Mouse (Mus musculus) neural tube, embryonic 11.5 days (tissue): ENCODE measurements around the gene Eif5a. TPM values are rescaled to one million over a fixed set of nuclear protein-coding genes. Genes with fewer than 3 reads are reported as not detected.
A peak's percentile ranks its signal among the peaks of the same experiment; 100 is the strongest.

Experiments
- ATAC-seq: fragments of 200-750 bp; cut with Nextera tagmentation; 2 replicates; pipeline ENCODE4 v1.8.0; 2017; ENCODE audit warnings: moderate number of reproducible peaks, mild to moderate bottlenecking, moderate TSS enrichment, moderate library complexity; ENCODE audit not compliant: insufficient read depth, low FRiP score, low TSS enrichment
- DNase-seq: peaks from one replicate; pipeline ENCODE4 v3.0.0-alpha.2; 2015; ENCODE audit warnings: low spot score
- H3K27ac ChIP-seq: fragments of 300-500 bp; sonication (generic); 2 replicates; pipeline ENCODE4 v1.5.1; 2014; ENCODE audit warnings: low read depth, mild to moderate bottlenecking, low read length
- H3K27me3 ChIP-seq: fragments of 300-500 bp; sonication (generic); 2 replicates; pipeline ENCODE4 v1.6.1; 2014; ENCODE audit warnings: mild to moderate bottlenecking, low read length, mixed read lengths; ENCODE audit not compliant: control insufficient read depth, insufficient read depth
- H3K36me3 ChIP-seq: fragments of 300-500 bp; sonication (generic); 2 replicates; pipeline ENCODE4 v1.6.1; 2014; ENCODE audit warnings: mild to moderate bottlenecking, low read length, moderate library complexity, mixed read lengths; ENCODE audit not compliant: control insufficient read depth, insufficient read depth
- H3K4me1 ChIP-seq: fragments of 300-500 bp; sonication (generic); 2 replicates; pipeline ENCODE4 v1.6.1; 2014; ENCODE audit warnings: low read length, mixed read lengths; ENCODE audit not compliant: control insufficient read depth, insufficient read depth
- H3K4me2 ChIP-seq: fragments of 300-500 bp; sonication (generic); 2 replicates; pipeline ENCODE4 v1.6.1; 2014; ENCODE audit warnings: low read depth, mild to moderate bottlenecking, moderate library complexity
- H3K4me3 ChIP-seq: fragments of 300-500 bp; sonication (generic); 2 replicates; pipeline ENCODE4 v1.5.1; 2014; ENCODE audit warnings: low read depth, low read length
- H3K9ac ChIP-seq: fragments of 300-500 bp; sonication (generic); 2 replicates; pipeline ENCODE4 v1.6.1; 2014; ENCODE audit warnings: mild to moderate bottlenecking, low read length
- H3K9me3 ChIP-seq: fragments of 300-500 bp; sonication (generic); 2 replicates; pipeline ENCODE4 v1.6.1; 2016; ENCODE audit warnings: low read length; ENCODE audit not compliant: control insufficient read depth
- WGBS: fragments of 180-500 bp; shearing (Covaris S2); extraction: QIAGEN DNeasy Blood & Tissue Kit; methylation state at CpG from one replicate; pipeline ENCODE4 v1.1.7; 2014; 5-methylcytosine and 5-hydroxymethylcytosine counted together
- polyA plus RNA-seq: library from polyadenylated mRNA; unstranded; fragments of >200 nt; fragmentation: Nextera tagmentation; extraction: Ambion mirVana; gene quantifications from 2 replicates; pipeline ENCODE4 v1.2.1, GENCODE M21; 2014

Eif5a gene
- polyA plus RNA-seq, 1 experiment from 2014 or later: 1,926 TPM

DNA sequence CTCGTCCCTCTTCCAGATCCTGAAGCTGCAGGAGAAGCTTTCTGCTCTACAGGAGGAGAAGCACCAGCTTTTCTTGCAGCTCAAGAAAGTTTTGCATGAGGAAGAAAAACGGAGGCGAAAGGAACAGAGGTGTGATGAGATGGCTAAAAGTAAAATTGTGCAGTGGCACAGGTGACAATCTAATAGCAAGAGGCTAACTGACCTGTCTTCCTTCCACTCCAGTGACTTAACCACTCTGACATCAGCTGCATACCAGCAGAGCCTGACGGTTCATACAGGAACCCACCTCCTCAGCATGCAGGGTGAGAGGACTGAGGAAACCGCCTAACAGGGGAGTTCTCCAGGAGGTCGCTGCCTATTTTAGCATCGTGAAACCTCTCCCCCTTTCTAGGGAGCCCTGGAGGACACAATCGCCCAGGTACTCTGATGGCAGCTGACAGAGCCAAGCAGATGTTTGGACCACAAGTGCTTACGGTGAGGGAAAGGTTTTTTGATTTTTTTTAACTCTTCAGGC, 6.8 kb downstream of the Eif5a start:
- no peak for DNase-seq
- WGBS: 44% methylated on average over 9 of the region's 9 CpGs
- Histone ChIP-seq H3K9me3 (no peaks in the 10 kb centered on the region), H3K27me3 (no peaks in the 10 kb centered on the region), H3K4me1 (peaks cover 27% of the 10 kb centered on the region), H3K36me3 (peaks cover 35% of the 10 kb centered on the region), H3K9ac (peak overlapping the region; percentile 85), H3K4me2 (peak overlapping the region; percentile 99), H3K27ac (no peak overlapping the region), H3K4me3 (peak overlapping the region; percentile 85)
- ATAC-seq: no peak

DNA sequence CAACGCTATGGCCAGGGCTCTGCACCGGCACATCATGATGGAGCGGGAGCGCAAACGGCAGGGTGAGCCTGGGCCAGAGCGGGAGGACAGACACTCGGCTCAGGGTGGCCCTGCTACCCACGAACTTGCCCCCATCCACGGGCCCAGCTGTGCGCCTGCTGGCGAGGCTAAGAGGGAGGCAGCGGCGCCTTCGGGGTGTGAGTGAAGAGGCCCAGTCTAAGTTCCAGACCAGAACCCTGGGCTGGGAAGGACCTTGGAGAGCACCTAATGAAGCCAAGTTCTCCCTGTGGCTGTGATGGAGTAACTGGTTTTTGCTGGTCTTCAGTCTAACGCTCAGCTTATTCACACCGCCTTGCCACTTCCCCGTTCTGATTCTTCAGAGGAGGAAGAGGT, 7.4 kb downstream of the Eif5a start:
- H3K9me3 ChIP-seq: no peaks in the 10 kb centered on the region
- 3% methylated on average over 17 of the region's 17 CpGs for WGBS
- DNase-seq (peak; percentile 35), ATAC-seq (no peak)
- peak overlapping the region; percentile 85 for H3K9ac ChIP-seq
- H3K4me3 ChIP-seq: peak overlapping the region; percentile 85
- peak overlapping the region; percentile 99 for H3K4me2 ChIP-seq
- H3K27me3 ChIP-seq: no peaks in the 10 kb centered on the region
- H3K4me1 ChIP-seq: peaks cover 22% of the 10 kb centered on the region
- peaks cover 39% of the 10 kb centered on the region for H3K36me3 ChIP-seq
- H3K27ac ChIP-seq: peak overlapping the region; percentile 79; the same call in 1 of the 2 replicates

DNA sequence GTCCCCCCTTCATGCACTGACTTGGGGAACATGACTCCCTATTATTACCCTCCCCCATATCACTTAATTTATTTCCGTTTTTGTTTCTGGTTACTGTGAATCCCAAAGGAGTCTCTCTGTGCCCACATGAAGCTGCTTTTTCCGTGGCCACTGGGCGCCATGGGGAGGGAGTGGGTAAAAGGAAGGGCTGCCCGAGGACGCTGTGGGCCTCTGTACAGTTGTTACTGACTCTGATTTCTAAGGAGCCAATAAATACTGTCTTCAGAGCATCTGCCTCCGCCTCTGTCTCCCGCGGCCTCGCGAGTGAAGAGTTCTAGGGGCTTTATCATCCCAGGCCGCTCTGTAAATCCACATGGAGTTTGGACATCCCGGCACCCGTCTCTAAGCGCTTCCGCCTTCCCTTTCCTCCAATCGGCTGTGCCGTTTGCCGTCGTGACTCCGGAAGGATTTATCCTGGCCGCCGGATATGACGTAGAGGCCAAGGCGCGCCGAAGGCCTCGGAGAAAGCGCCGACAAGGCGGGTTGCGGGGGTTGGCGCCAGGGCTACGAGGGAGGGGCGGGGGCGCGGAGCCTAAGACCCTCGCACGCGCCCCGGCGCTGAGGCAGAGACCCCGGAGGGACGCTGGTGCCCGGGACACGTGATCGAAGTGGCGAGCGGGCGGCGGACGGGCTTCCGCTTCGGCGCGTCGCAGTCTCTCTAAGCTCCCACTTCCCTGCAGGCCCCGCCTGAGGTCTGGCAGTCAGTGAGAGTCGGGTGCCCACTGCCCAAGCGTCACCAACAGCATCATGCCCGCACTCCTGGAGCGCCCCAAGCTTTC, 8.0 kb downstream of the Eif5a start, which contains the start of gene Gps2:
Gps2 (plus strand) TSS at position 335 of the 818 bp plus-strand sequence.
- Histone ChIP-seq H3K4me2 (peak within 1 kb of the TSS; percentile 99), H3K9ac (peak within 1 kb of the TSS; percentile 85), H3K27me3 (no peaks in the 10 kb centered on the region), H3K4me1 (peaks cover 20% of the 10 kb centered on the region), H3K4me3 (peak within 1 kb of the TSS; percentile 85), H3K9me3 (no peaks in the 10 kb centered on the region), H3K36me3 (peaks cover 38% of the 10 kb centered on the region), H3K27ac (peak within 1 kb of the TSS; percentile 79)
- 2% methylated on average over 61 of the region's 61 CpGs for WGBS
- peak; percentile 94 for DNase-seq
- peak; percentile 90 for ATAC-seq

DNA sequence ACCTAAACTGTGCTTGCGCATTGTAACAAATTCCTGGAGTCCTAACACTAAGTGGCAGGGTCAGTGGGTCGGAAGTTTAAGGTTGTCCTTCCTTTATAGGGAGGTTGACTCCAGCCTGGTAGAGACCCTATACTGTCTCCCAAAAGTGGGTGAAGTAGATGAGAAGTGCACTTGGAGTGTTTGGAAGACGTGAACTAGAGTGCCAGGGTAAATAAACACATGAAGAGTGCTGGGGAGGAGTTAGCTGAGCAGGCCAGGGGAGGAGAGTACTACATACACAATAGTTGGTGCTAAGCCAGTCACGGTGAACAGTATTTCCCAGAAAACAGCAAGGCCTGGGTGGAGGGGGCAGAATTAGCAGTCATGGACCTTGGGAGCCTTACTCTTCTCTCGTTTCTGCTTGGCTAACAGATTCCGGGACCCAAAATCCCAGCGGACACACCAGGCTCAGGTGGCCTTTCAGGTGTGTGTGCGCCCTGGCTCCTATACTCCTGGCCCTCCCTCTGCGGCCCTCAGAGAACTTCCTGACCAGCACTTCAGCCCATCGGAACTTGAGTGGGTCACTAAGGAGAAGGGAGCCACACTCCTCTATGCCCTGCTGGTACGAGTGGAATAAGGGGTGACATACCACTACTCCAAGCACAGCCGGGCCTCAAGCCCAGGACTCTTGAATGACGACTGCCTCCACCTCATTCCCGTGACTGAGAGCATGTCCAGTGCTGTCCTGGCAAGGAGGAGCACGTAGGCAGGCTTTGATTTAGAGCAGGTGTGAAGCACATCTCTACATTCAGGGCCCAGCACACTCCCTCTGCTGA, 8.8 kb downstream of the Eif5a start:
- no peaks in the 10 kb centered on the region for H3K27me3 ChIP-seq
- H3K4me1 ChIP-seq: peaks cover 20% of the 10 kb centered on the region
- H3K9ac ChIP-seq: peak overlapping the region; percentile 85
- 0 out of 2 replicates have a peak overlapping the region, but pooled peaks have one; percentile 24 for H3K27ac ChIP-seq
- ATAC-seq (0 out of 2 replicates have a peak, but pooled peaks have one; percentile 17), DNase-seq (no peak)
- H3K36me3 ChIP-seq: peaks cover 42% of the 10 kb centered on the region
- H3K4me3 ChIP-seq: peak overlapping the region; percentile 85
- peak overlapping the region; percentile 99 for H3K4me2 ChIP-seq
- H3K9me3 ChIP-seq: no peaks in the 10 kb centered on the region
- 76% methylated on average over 15 of the region's 15 CpGs for WGBS

DNA sequence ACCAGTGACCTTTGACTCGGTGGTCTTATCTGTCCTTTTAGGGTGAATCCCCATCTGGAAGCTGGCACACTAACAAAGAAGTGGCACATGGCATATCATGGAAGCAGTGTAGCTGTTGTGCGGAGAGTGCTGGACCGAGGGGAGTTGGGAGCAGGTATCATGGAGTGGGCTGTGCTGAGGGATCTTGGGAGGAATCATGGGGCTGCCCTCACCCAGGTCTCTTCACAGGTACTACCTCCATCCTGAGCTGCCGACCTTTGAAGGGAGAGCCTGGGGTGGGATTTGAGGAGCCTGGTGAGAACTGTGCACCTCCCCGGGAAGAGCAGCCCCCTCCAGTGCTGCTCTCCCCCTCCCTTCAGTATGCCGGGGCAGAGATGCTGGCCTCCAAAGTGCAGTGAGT, 10.1 kb downstream of the Eif5a start:
- 93% methylated on average over 6 of the region's 6 CpGs for WGBS
- ATAC-seq (no peak), DNase-seq (no peak)
- Histone ChIP-seq H3K4me1 (peaks cover 20% of the 10 kb centered on the region), H3K4me2 (no peak overlapping the region), H3K9ac (no peak overlapping the region), H3K27ac (no peak overlapping the region), H3K9me3 (no peaks in the 10 kb centered on the region), H3K27me3 (no peaks in the 10 kb centered on the region), H3K36me3 (peaks cover 46% of the 10 kb centered on the region), H3K4me3 (no peak overlapping the region)

DNA sequence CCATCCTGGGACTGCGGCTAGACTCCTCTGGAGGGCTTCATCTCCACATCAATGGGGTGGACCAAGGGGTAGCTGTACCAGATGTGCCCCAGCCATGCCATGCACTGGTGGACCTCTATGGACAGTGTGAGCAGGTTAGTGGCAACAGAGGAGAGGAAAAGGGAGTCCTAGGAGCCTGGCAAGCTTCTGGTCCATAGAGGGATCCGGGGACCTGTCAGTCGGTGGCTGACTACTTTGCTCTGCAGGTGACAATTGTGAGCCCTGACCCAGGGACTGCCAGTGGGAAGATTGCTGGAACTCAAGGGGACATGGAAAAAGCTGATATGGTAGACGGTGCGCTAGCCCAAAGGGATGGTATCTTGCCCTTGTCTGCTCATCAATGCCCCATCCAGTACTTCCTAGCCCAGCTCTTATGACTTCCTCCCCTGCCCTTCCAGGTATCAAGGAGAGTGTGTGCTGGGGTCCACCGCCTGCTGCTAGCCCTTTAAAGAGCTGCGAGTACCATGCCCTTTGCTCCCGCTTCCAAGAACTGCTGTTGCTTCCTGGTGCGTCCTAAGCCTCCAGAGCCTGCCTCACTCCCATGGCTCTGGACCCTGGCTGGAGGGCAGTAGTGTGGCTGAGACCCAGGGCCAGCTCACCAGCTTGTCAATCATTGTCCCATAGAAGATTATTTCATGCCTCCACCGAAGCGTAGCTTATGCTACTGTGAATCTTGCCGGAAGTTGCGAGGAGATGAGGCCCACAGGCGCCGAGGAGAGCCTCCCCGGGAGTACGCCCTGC, 10.8 kb downstream of the Eif5a start:
- Histone ChIP-seq H3K4me1 (peaks cover 20% of the 10 kb centered on the region), H3K9me3 (no peaks in the 10 kb centered on the region), H3K36me3 (peaks cover 48% of the 10 kb centered on the region), H3K9ac (no peak overlapping the region), H3K4me2 (no peak overlapping the region), H3K27me3 (no peaks in the 10 kb centered on the region), H3K27ac (no peak overlapping the region), H3K4me3 (0 out of 2 replicates have a peak overlapping the region, but pooled peaks have one; percentile 8)
- ATAC-seq (no peak), DNase-seq (no peak)
- WGBS: 92% methylated on average over 17 of the region's 17 CpGs

DNA sequence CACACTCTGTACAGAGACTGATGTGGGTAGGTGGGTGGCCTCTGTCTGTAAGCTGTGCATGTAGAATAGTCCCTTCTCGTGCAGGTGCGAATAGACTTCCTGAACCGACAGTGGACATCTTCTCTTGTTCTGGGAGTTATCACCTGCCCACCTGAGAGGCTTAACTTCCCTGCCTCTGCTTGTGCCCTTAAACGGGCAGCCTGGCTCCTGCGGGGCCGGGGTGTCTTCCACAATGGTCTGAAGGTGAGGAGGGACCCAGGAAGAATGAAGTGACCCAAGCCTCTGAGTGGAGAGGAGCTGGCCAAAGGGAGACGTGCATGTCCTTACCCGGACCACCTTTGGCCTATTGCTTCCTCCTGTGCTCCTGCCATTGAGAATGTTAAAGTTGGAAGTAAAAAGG, 11.6 kb downstream of the Eif5a start:
- Histone ChIP-seq H3K27me3 (no peaks in the 10 kb centered on the region), H3K9ac (no peak overlapping the region), H3K4me3 (no peak overlapping the region), H3K36me3 (peaks cover 54% of the 10 kb centered on the region), H3K4me2 (no peak overlapping the region), H3K4me1 (peaks cover 14% of the 10 kb centered on the region), H3K27ac (no peak overlapping the region), H3K9me3 (no peaks in the 10 kb centered on the region)
- ATAC-seq (no peak), DNase-seq (no peak)
- WGBS: 97% methylated on average over 8 of the region's 8 CpGs

DNA sequence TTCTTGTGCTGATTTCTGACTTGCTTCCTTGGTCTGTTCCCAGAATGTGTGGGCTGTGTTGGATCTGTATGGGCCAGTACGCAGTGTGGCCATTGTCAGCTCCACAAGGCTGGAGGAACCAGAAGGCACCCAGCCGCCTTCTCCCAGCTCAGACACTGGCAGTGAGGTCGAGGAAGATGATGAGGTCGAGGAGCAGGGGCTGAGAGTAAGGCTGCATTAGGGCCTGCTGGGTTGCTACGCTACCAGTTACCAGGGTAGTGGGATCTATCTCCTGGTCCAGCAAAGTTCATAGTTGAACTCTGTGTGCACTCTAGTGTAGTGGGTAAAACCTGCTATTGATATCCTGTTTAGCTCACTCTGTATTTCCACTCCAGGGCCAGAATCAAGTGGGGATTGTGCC, 12.6 kb downstream of the Eif5a start:
- H3K4me3 ChIP-seq: no peak overlapping the region
- no peak for DNase-seq
- no peak for ATAC-seq
- H3K9me3 ChIP-seq: no peaks in the 10 kb centered on the region
- no peak overlapping the region for H3K4me2 ChIP-seq
- H3K4me1 ChIP-seq: peaks cover 5% of the 10 kb centered on the region; the same call in 1 of the 2 replicates
- H3K27ac ChIP-seq: no peak overlapping the region
- peaks cover 58% of the 10 kb centered on the region for H3K36me3 ChIP-seq
- no peak overlapping the region for H3K9ac ChIP-seq
- 87% methylated on average over 5 of the region's 5 CpGs for WGBS
- H3K27me3 ChIP-seq: no peaks in the 10 kb centered on the region
